Mouse (Mus musculus) layer of hippocampus, adult 2 months (tissue): Measurements from ENCODE around the gene 4930544G11Rik. TPM values are rescaled to one million over a fixed set of nuclear protein-coding genes. Genes with fewer than 3 reads are reported as not detected.

Source experiments
- DNase-seq, 2 experiments: peaks; one replicate each; pipeline ENCODE4 v3.0.0; 2022; ENCODE audit warnings: low spot score in 2 of 2
- H3K27ac ChIP-seq: fragments of 200-600 bp; 2 replicates; pipeline ENCODE4 v1.8.1; 2022
- H3K4me3 ChIP-seq: fragments of 200-600 bp; 2 replicates; pipeline ENCODE4 v1.8.1; 2022; ENCODE audit warnings: mild to moderate bottlenecking
- CTCF ChIP-seq: fragments of 200-600 bp; conservative IDR thresholded peaks from 2 replicates; pipeline ENCODE4 v1.8.1; 2022; ENCODE audit warnings: antibody characterized with exemption, mild to moderate bottlenecking, moderate library complexity
- long read RNA-seq, 2 experiments: library from polyadenylated mRNA; stranded (forward); transcript quantifications; one replicate each; pipeline ENCODE4 v2.0.0; 2021; ENCODE audit warnings: borderline mapping rate in 2 of 2
- total RNA-seq, 2 experiments: library from RNA; stranded (reverse); gene quantifications; 2 replicates each; pipeline ENCODE4 v1.2.3; 2021

The 4930544G11Rik gene
- not detected for total RNA-seq
- long read RNA-seq, experiment 1 = 0 reads
- long read RNA-seq, experiment 2 = 0 reads

DNA sequence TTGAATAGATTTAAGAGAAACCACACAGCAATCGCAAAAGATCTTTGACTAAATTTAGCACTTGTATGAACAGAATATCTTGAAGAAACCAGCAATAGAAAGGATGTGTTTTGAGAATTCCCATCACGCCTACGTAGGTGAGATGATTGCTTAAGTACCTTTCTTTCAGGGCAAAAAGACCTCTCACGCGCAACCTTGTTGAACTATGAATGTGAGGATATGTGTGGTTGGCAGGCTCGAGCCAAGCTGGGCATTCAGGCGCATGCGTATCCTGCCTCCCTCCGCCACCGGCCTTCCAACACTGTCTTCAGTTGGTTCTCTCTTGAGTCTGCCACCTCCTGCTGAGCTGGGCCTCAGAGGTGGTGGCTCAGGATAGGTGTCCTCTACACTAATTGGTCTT, at the start of gene 4930544G11Rik:
Gene 4930544G11Rik, plus strand, starts transcription at position 301 of the 400 bp plus-strand sequence.
- no peak for DNase-seq
- H3K27ac ChIP-seq = no peak within 1 kb of the TSS
- no peak for TF ChIP-seq CTCF
- H3K4me3 ChIP-seq = no peak within 1 kb of the TSS

DNA sequence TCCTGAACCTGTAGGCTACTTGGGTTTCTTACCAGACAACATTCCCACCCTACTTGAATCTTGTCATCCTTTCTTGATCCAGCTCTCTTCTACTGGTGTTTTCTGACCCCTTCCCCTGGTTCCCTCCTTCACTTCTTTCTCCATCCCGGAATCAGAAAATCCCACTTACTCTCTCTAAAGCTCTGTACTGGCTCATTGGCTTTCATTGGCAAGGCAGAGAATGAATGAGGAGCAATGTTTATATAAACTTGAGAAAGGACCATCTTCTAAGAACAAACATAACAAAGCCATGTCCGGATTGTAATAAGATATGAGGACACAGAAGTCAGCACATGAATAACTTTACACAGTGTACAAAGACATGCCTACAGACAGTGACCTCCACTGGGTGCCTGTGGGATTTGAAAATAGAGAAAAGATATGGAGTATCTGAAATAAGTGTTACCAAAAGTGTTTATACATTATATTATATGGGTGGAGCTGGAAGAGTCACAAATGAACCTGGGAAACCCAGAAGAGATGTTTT, 45.7 kb upstream of the 4930544G11Rik start:
- Histone ChIP-seq H3K27ac (no peak overlapping the region), H3K4me3 (no peak overlapping the region)
- no peak for DNase-seq
- no peak for TF ChIP-seq CTCF

DNA sequence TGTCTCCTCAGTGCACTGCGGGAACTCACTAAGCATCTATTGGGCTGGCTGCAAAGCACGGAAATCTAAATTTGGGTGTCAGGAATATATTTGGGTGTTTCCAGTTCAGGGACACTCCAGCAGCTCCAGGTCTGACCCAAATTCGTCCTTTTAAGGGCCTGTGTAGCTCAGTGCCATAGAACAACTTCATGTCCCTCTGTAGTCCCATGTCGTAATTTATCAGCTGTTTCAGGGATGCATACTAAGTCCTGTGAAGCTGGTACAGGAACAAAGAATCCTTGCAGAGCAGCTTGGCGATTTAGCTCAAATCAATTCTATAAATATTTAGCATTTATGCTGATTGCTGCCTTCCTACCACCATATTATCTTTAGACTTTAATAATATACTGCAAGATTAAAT, 37.0 kb upstream of the 4930544G11Rik start:
- TF ChIP-seq CTCF = no peak
- peak overlapping the region; percentile 10; the same call in 1 of the 2 replicates for H3K27ac ChIP-seq
- no peak for DNase-seq
- no peak overlapping the region for H3K4me3 ChIP-seq

GRCm38 (mm10) chr6:65921703-65922102, 30.7 kb upstream of the 4930544G11Rik start:
- DNase-seq = no peak
- Histone ChIP-seq H3K4me3 (no peak overlapping the region), H3K27ac (no peak overlapping the region)
- no peak for TF ChIP-seq CTCF

- no peak overlapping the region for H3K27ac ChIP-seq
- DNase-seq = no peak
- no peak overlapping the region for H3K4me3 ChIP-seq
- no peak for TF ChIP-seq CTCF
These were observed 28.8 kb upstream of the 4930544G11Rik start for GRCm38 (mm10) chr6:65923501-65924084.

GRCm38 (mm10) chr6:65925737-65926333, 26.6 kb upstream of the 4930544G11Rik start:
- Histone ChIP-seq H3K27ac (no peak overlapping the region), H3K4me3 (no peak overlapping the region)
- no peak for DNase-seq
- no peak for TF ChIP-seq CTCF

DNA sequence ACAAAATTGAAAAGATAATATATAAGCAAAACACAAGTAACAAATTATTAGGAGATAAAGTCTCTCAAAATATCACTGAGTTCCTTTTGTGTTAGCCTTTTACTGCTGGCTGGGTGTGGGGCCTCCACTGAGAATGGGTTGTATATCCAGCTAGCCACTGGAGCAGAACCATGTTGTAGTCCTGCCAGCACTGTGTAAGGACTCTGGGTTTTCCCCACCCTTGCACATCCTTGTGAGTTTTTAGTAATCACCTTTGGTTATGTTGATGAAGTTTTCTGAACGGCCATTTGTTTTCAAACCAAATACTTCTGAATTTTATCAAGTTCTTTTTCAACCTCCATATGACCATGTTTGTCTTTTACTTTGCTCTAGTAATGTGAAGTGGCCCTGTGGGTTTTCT, 21.9 kb upstream of the 4930544G11Rik start:
- TF ChIP-seq CTCF = no peak
- no peak for DNase-seq
- Histone ChIP-seq H3K27ac (no peak overlapping the region), H3K4me3 (no peak overlapping the region)

DNA sequence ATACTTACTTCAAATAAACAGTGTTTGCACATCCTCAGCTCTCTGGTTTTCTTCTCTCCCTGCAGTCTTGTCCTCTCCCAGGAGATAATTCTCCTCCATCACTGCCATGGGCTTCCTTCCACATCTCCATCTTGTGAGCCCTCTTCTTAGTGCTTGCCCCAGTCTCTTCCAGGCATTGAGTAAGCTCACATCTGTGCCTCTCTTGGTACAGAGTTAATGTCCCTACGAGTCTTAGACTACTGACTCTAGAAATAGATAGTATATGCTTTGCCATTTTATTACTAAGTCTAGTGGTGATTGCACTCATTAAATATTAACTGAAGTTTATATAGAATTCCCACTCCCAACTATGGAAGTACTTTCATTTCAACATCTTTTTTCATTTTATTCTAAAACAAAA, 19.6 kb upstream of the 4930544G11Rik start:
- DNase-seq = no peak

GRCm38 (mm10) chr6:65933177-65933576, 19.2 kb upstream of the 4930544G11Rik start:
- H3K4me3 ChIP-seq = no peak overlapping the region
- no peak for DNase-seq
- no peak overlapping the region for H3K27ac ChIP-seq
- TF ChIP-seq CTCF = no peak

More for the DNA sequence above, 19.6 kb upstream of the 4930544G11Rik start:
- no peak overlapping the region for H3K4me3 ChIP-seq
- no peak overlapping the region for H3K27ac ChIP-seq
- TF ChIP-seq CTCF = no peak

DNA sequence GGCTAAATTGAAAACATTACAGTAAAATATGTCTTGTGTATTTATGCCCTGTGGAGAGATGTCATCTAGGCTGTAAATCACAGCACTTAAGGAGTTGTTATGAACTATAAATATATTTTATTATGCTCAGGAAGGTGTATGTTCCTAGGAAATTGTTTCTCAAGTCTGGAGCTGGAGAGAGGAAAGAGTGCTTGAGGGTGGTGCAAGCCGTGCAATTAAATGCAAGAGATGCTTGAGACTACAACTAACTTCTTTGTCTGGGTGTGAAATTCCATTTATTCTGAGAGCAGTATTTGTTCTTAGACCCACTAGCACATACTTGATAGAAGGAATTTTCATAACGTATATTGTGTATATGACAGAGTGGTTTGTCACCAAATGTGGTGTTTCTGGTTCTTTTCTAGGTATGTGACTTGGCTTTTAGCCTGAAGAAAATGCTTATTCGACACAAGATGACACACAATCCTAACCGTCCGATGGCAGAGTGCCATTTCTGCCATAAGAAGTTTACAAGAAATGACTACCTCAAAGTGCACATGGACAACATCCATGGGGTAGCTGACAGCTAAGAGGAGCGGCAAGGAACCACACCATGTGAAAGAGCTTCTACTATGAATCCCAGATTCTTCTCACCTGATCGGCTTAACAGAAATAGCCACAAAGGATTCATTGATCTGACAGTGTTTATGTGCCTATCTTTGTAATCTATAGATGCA, 16.7 kb upstream of the 4930544G11Rik start:
- H3K27ac ChIP-seq = no peak overlapping the region
- no peak for TF ChIP-seq CTCF
- DNase-seq = no peak
- no peak overlapping the region for H3K4me3 ChIP-seq

- no peak for DNase-seq
- no peak overlapping the region for H3K27ac ChIP-seq
- no peak overlapping the region for H3K4me3 ChIP-seq
- TF ChIP-seq CTCF = no peak
These were observed 1.9 kb upstream of the 4930544G11Rik start for GRCm38 (mm10) chr6:65950492-65950891.

DNA sequence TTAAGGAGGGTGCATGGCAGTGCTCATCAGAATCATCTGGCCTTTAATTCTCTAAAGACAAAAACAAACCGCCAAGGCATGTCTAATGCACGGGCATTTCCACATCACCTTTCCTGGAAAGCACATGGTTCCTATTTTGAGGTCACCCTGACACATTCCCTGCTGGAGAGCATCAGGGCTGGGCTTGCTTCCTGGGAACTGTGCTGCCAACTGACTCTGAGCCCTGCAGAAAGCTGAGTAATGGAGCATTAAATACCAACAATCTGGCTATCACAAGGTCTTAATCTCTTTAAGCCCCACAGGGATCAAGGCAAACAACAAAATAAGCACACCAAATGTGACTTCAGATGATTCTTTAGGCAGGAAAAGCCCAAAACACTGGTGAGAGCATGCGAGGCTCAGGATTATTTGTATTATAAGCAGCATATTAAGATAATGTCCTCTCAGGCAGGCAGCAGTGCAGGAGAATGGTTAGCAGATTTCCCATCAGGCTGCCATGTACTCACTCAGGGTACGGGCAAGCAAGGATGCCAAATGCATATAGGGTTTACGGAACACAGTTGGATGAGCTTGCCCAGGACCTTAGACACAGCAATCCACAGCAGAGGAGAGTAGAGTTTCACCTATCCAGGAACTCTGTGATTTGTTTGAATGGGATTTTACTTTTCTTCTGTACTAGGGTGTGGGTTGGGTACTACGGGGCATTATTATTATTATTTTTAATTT, 17.1 kb downstream of the 4930544G11Rik start:
- DNase-seq = no peak
- Histone ChIP-seq H3K27ac (no peak overlapping the region), H3K4me3 (no peak overlapping the region)

GRCm38 (mm10) chr6:65970410-65970809, 18.0 kb downstream of the 4930544G11Rik start:
- Histone ChIP-seq H3K4me3 (no peak overlapping the region), H3K27ac (no peak overlapping the region)
- no peak for DNase-seq
- no peak for TF ChIP-seq CTCF

More for the DNA sequence above, 17.1 kb downstream of the 4930544G11Rik start:
- TF ChIP-seq CTCF = no peak
